Mouse (Mus musculus) embryonic facial prominence, embryonic 15.5 days (tissue): ENCODE measurements around the gene Olfml1. TPM values are rescaled to one million over a fixed set of nuclear protein-coding genes. Genes with fewer than 3 reads are reported as not detected.
A peak's percentile ranks its signal among the peaks of the same experiment; 100 is the strongest.

Source experiments
- ATAC-seq: fragments of 200-750 bp; cut with Nextera tagmentation; 2 replicates; pipeline ENCODE4 v1.8.0; 2017; ENCODE audit warnings: low read depth, moderate TSS enrichment; ENCODE audit not compliant: insufficient number of reproducible peaks, low FRiP score, low TSS enrichment
- H3K27ac ChIP-seq: fragments of 300-500 bp; sonication (generic); replicated peaks from 2 replicates; pipeline ENCODE4 v1.5.1; 2015; ENCODE audit warnings: mild to moderate bottlenecking, inconsistent platforms
- H3K27me3 ChIP-seq: fragments of 300-500 bp; sonication (generic); 2 replicates; pipeline ENCODE4 v1.6.1; 2015; ENCODE audit warnings: inconsistent platforms
- H3K36me3 ChIP-seq: fragments of 300-500 bp; sonication (generic); 2 replicates; pipeline ENCODE4 v1.6.1; 2015; ENCODE audit warnings: mild to moderate bottlenecking, inconsistent platforms
- H3K4me1 ChIP-seq: fragments of 300-500 bp; sonication (generic); 2 replicates; pipeline ENCODE4 v1.6.1; 2015; ENCODE audit warnings: inconsistent platforms
- H3K4me2 ChIP-seq: fragments of 300-500 bp; sonication (generic); replicated peaks from 2 replicates; pipeline ENCODE4 v1.6.1; 2015; ENCODE audit warnings: mild to moderate bottlenecking, inconsistent platforms
- H3K4me3 ChIP-seq: fragments of 300-500 bp; sonication (generic); replicated peaks from 2 replicates; pipeline ENCODE4 v1.5.1; 2015; ENCODE audit warnings: mild to moderate bottlenecking, inconsistent platforms
- H3K9ac ChIP-seq: fragments of 300-500 bp; sonication (generic); 2 replicates; pipeline ENCODE4 v1.6.1; 2015; ENCODE audit warnings: inconsistent platforms
- H3K9me3 ChIP-seq: fragments of 300-500 bp; sonication (generic); replicated peaks from 2 replicates; pipeline ENCODE4 v1.6.1; 2016; ENCODE audit warnings: inconsistent platforms
- WGBS: fragments of 180-500 bp; shearing (Covaris S2); methylation state at CpG from one replicate; pipeline ENCODE4 v1.1.7; 2015; 5-methylcytosine and 5-hydroxymethylcytosine counted together
- polyA plus RNA-seq: library from polyadenylated mRNA; unstranded; fragments of >200 nt; fragmentation: Nextera tagmentation; extraction: Ambion mirVana; gene quantifications from 2 replicates; pipeline ENCODE4 v1.2.1, GENCODE M21; 2015

The Olfml1 gene
- polyA plus RNA-seq, 1 experiment from 2014 or later = 31.4 TPM

DNA sequence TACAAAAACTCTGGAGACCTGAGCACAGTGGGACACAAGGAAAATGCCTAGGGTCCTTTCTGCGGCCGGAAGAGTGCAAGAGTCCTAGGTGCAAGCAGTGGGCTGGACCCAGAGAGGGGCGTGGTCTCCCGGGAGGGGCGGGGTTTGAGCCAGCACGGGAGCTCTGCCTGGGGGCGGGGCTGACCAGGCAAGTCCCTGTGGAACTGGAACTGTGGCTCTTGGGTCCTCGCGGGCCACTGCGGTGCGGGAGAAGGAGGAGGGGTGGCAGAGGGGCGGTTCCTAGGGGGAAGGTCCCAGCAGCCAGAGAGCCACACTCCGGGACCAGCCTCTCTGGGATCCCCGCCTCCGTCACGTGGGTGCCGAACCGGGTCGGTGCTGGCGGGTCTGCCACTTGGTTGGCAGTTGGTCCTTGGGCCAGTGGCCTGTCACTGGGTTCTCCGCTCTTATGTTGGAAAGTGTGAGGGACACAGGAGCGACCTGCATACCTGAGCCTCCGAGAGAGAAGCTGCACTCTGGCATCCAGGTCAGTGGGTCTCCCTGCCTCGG, 27.7 kb downstream of the Olfml1 start, which contains the start of gene Ppfibp2:
Gene Ppfibp2 (plus strand): TSS at position 351 of the 546 bp plus-strand sequence.
- Histone ChIP-seq H3K36me3 (peaks cover 12% of the 10 kb centered on the region), H3K4me1 (peaks cover 14% of the 10 kb centered on the region), H3K9ac (peak within 1 kb of the TSS; percentile 31; the same call in 1 of the 2 replicates), H3K27ac (peak within 1 kb of the TSS; percentile 65), H3K27me3 (no peaks in the 10 kb centered on the region), H3K9me3 (no peaks in the 10 kb centered on the region), H3K4me3 (peak within 1 kb of the TSS; percentile 56), H3K4me2 (peak within 1 kb of the TSS; percentile 94)
- ATAC-seq = peak; percentile 89
- WGBS = 1% methylated on average over 21 of the region's 24 CpGs

DNA sequence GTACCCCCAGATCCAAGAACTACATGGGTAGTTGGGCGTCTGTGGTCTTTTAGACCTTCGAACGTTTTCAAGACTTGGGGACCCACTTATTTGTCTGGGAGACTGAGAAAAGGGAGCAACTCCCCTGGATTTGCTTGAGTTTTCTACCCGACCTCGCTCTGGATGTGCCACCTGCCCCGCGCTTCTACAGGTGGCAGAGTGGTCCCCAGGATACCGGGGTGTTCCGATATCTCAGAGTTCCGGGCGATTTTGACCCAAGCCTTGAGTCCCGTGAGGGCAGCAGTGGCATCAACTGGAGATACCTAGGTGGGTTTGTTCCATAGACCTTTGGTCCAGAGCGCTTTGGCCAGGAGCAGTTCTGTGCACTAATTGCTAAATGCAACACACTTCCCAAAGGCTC, 28.2 kb downstream of the Olfml1 start:
- peaks cover 14% of the 10 kb centered on the region for H3K4me1 ChIP-seq
- H3K9ac ChIP-seq = no peak overlapping the region; the same call in 1 of the 2 replicates
- H3K27me3 ChIP-seq = no peaks in the 10 kb centered on the region
- 15% methylated on average over 13 of the region's 13 CpGs for WGBS
- H3K27ac ChIP-seq = 0 out of 2 replicates have a peak overlapping the region, but pooled peaks have one; percentile 65
- H3K4me3 ChIP-seq = peak overlapping the region; percentile 56
- peaks cover 10% of the 10 kb centered on the region for H3K36me3 ChIP-seq
- H3K4me2 ChIP-seq = peak overlapping the region; percentile 94
- no peak for ATAC-seq
- H3K9me3 ChIP-seq = no peaks in the 10 kb centered on the region

DNA sequence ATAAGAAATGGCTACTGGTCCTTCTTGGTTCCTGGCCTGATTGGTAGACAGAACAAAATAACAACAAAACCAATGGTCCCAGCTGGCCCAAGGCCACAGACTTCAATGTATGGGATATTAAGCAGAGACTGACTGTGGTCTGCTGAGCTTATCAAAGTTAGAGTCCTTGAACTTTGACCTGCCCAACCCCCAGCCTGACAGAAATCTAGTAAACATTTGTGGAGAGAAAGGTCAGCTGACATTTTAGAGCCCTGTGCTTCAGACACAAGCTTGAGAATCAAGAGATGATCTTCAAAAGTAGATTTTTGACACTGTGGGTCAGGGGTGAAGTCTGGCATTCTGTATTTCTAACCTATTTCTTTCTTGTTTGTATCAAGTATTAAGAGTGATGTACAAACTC, 29.5 kb downstream of the Olfml1 start:
- 0 out of 2 replicates have a peak, but pooled peaks cover 2% of the 10 kb centered on the region for H3K36me3 ChIP-seq
- H3K27ac ChIP-seq = no peak overlapping the region
- no peak overlapping the region for H3K9ac ChIP-seq
- ATAC-seq = no peak
- H3K9me3 ChIP-seq = no peaks in the 10 kb centered on the region
- peaks cover 14% of the 10 kb centered on the region for H3K4me1 ChIP-seq
- H3K4me3 ChIP-seq = no peak overlapping the region
- H3K4me2 ChIP-seq = no peak overlapping the region
- H3K27me3 ChIP-seq = no peaks in the 10 kb centered on the region

DNA sequence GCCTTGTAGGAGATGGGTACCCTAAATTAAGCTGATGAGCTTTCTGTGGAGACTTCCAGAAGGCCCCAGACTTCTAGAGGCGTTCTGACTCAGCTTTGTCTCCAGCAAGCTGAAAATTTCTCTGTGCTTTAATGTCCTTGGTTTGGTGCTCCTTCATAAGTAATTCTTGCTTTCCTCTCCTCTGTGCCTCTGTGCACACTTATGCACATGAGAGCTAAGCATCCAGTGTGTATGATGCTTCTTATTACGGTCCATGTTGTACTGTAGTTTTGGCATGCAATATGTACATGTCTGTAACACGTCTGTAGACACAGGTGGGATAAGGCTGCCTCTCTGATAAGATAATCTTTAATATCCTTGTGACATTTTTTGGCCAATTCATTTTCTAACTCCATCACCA, 30.7 kb downstream of the Olfml1 start:
- H3K36me3 ChIP-seq = no peaks in the 10 kb centered on the region
- H3K27me3 ChIP-seq = no peaks in the 10 kb centered on the region
- no peak overlapping the region for H3K4me3 ChIP-seq
- no peak for ATAC-seq
- H3K4me2 ChIP-seq = no peak overlapping the region
- WGBS = 83% methylated on average over 3 of the region's 3 CpGs
- H3K9me3 ChIP-seq = no peaks in the 10 kb centered on the region
- H3K9ac ChIP-seq = no peak overlapping the region
- peaks cover 14% of the 10 kb centered on the region for H3K4me1 ChIP-seq
- no peak overlapping the region for H3K27ac ChIP-seq

DNA sequence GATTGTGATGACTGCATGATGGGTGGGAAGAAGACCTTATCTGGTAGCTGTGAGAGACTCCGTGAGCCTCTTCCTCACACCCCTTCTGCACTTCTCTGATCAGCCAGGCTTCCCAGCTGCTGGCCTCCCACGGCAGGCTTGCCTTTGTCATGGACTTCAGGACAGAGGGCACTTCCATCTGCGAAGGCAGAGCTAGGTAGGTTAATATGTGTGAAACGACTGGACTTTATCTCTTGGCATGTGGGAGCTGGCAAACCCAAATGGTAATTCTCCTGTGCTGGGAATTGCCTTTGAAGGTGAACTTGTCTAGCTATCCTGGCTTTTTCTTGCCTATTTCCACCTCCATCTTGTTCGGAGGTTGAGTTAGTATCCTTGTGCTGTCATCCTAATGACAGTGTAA, 33.4 kb downstream of the Olfml1 start:
- no peak overlapping the region for H3K9ac ChIP-seq
- no peak for ATAC-seq
- H3K4me3 ChIP-seq = no peak overlapping the region
- H3K27me3 ChIP-seq = no peaks in the 10 kb centered on the region
- H3K4me2 ChIP-seq = no peak overlapping the region
- no peaks in the 10 kb centered on the region for H3K9me3 ChIP-seq
- no peaks in the 10 kb centered on the region for H3K36me3 ChIP-seq
- WGBS = 75% methylated on average over 5 of the region's 5 CpGs
- H3K27ac ChIP-seq = no peak overlapping the region
- peaks cover under 1% of the 10 kb centered on the region; the same call in 1 of the 2 replicates for H3K4me1 ChIP-seq

DNA sequence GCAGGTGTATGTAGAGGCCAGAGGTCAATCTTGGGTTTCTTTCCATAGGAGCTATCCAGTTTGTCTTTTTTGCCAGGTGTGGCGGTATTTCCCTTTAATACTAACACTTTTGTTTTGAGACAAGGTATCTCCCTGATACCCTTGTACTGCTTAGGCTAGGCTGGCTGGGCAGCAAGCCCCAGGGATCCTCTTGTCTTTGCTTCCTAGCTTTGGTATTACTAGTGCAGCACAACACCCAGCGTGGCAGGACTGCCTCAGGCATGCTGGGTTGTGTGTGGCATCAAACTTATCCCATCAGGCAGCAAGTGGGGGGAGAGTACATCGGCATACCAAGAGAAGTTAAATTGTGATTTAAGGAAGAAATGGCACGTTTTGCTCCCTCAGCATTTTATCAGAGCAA, 35.3 kb downstream of the Olfml1 start:
- H3K4me3 ChIP-seq = no peak overlapping the region
- no peak overlapping the region for H3K27ac ChIP-seq
- ATAC-seq = no peak
- WGBS = 59% methylated on average over 4 of the region's 4 CpGs
- no peaks in the 10 kb centered on the region for H3K36me3 ChIP-seq
- H3K9me3 ChIP-seq = no peaks in the 10 kb centered on the region
- H3K4me1 ChIP-seq = no peaks in the 10 kb centered on the region
- H3K4me2 ChIP-seq = no peak overlapping the region
- no peak overlapping the region for H3K9ac ChIP-seq
- H3K27me3 ChIP-seq = no peaks in the 10 kb centered on the region; the same call in 1 of the 2 replicates

DNA sequence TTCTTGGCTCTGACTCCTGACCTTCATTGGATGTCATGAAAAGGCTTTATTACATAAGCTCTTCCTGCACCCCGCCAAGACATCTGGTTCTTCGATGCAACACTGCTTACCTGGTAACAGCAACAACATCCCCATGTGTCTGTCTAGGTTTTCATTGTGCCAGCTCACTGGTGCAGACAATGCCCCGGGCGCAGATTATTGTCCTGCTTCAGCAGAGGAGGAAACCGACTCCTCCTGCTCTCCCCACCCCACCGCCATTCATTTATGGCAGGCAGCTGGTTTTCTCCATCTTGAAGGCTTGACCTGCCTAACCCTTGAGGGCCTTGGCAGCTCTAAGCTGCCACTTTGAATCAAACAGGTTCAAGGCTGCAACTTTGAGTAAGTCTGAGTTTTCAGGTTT, 35.7 kb downstream of the Olfml1 start:
- H3K9me3 ChIP-seq = no peaks in the 10 kb centered on the region
- ATAC-seq = no peak
- no peak overlapping the region for H3K4me2 ChIP-seq
- WGBS = 56% methylated on average over 6 of the region's 6 CpGs
- H3K27me3 ChIP-seq = no peaks in the 10 kb centered on the region; the same call in 1 of the 2 replicates
- H3K36me3 ChIP-seq = no peaks in the 10 kb centered on the region
- H3K4me1 ChIP-seq = no peaks in the 10 kb centered on the region
- no peak overlapping the region for H3K4me3 ChIP-seq
- no peak overlapping the region for H3K27ac ChIP-seq
- no peak overlapping the region for H3K9ac ChIP-seq

DNA sequence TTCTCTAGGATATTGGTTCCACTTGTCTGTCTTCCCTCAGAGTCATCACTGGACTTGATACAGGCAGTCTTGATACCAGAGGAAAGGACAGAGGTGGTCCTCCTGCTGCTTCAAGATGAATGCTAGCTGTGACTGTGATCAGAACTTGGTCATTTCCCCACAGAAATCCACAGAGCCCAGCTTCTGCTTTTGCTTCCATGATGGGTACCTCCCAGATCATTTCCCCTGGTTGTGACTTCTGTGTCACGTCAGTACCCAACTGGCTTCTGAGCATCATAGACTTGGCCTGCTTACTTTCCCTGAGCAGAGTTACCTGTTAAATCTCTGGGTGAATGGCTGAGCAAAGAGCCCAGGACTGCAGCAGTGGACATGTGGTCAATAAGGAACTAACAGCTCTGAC, 40.5 kb downstream of the Olfml1 start:
- Histone ChIP-seq H3K27ac (no peak overlapping the region), H3K4me3 (no peak overlapping the region), H3K36me3 (no peaks in the 10 kb centered on the region), H3K9ac (no peak overlapping the region), H3K27me3 (no peaks in the 10 kb centered on the region; the same call in 1 of the 2 replicates), H3K4me2 (no peak overlapping the region), H3K9me3 (no peaks in the 10 kb centered on the region), H3K4me1 (no peaks in the 10 kb centered on the region)
- no peak for ATAC-seq
- WGBS = 94% methylated on average over 1 of the region's 1 CpGs

DNA sequence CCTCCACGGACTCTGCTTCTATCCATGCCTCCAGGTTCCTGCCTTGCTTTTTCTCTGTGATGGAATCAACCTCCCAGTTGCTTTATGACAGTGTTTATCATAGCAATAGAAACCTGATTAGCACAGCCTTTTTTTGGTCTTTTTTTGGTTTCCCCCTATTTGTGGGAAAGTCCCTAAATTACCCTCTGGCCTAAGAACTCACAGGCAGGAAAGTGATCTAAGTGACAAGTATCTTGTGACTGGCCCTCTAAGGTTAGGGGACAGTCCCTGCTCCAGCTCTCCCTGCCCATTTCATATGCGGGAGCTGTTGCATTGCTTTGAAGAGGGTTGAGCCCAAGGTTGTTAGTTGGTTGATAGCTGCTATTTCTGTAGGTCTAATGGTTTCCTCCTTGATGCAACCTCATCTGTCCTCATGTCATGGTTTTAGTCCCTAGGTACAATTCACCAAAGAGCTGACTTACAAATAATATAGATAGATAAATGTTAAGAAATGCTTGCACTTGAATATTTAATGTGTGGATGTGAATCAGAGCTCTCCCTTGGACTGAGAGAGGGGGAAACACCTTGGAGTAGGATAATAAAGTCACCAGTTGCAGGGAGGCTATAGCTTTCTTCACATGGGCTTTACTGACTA, 42.5 kb downstream of the Olfml1 start:
- Histone ChIP-seq H3K4me2 (no peak overlapping the region), H3K4me3 (no peak overlapping the region), H3K9me3 (no peaks in the 10 kb centered on the region), H3K9ac (no peak overlapping the region), H3K4me1 (no peaks in the 10 kb centered on the region), H3K27ac (no peak overlapping the region), H3K36me3 (no peaks in the 10 kb centered on the region), H3K27me3 (no peaks in the 10 kb centered on the region; the same call in 1 of the 2 replicates)
- no peak for ATAC-seq
- 86% methylated on average over 2 of the region's 2 CpGs for WGBS

DNA sequence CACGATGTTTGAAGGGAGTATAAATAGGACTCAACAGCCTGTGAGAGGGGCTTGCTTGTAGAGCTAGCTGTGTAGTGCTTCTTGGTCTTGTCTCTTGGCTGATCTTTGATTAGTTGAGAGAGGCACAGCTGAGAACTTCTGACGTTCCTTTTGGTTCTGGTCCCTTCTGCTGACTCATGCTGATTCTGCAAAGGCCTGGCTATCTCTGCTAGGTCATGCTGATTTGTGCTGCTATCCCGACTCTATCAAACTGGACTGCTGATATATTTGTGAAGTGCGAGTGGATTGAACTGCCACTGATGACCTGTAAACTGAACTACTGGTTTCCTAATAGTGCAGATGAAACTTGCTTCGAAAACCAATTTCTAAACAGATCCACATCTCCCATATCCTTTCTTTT, 43.6 kb downstream of the Olfml1 start:
- no peak overlapping the region for H3K9ac ChIP-seq
- no peaks in the 10 kb centered on the region for H3K9me3 ChIP-seq
- no peaks in the 10 kb centered on the region for H3K4me1 ChIP-seq
- H3K4me3 ChIP-seq = no peak overlapping the region
- H3K27ac ChIP-seq = no peak overlapping the region
- 92% methylated on average over 5 of the region's 5 CpGs for WGBS
- H3K27me3 ChIP-seq = no peaks in the 10 kb centered on the region; the same call in 1 of the 2 replicates
- no peaks in the 10 kb centered on the region for H3K36me3 ChIP-seq
- ATAC-seq = no peak
- H3K4me2 ChIP-seq = no peak overlapping the region

DNA sequence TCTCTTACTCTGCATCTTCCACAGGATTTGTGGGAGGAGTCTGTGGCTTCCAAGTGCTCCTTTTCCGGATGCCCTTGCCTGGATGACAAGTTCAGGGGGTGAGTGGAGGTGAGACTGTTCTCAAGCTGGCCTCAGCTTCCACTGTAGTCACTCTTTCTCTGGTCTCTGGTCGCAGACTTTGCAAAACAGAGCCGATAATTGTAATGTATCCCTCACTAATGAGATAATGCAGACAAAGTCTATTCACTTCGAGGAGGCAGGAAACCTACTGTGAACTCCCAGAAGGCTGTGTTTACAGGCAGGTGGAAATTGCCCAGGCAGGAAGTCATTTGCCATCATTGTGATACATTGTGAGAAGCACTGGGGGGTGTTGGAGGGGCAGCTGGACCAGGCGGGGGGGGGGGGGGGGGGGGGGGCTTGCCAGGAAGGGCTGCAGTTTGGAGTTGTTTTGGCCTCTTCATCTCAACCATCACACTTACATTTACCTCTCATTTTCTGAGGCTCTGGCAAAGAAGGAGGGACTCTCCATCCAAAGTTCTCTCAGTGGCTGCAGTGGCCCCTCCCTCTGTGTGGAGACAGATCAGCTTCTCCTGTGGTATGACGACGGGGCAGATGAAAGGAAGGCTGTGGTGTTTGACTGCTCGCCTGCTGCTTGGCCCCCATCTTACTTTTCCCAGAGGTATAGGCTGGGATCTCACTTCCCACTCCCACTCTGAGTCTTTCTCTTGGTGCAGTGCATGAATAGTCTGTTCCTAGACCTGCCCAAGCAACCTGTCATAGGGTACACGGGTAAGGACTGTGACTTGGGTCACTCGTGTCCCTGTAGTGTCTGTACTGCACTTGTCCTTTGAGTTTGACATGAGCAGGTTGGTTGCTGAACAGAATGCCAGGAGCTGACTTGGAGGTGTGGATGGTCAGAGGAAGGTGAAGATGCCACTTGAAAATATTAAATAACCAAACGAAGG, 51.1 kb downstream of the Olfml1 start:
- WGBS = 35% methylated on average over 10 of the region's 11 CpGs
- Histone ChIP-seq H3K27me3 (no peaks in the 10 kb centered on the region), H3K27ac (no peak overlapping the region), H3K9me3 (no peaks in the 10 kb centered on the region), H3K4me3 (no peak overlapping the region), H3K9ac (no peak overlapping the region), H3K4me1 (peaks cover 18% of the 10 kb centered on the region), H3K36me3 (no peaks in the 10 kb centered on the region), H3K4me2 (no peak overlapping the region)
- no peak for ATAC-seq
